Mouse (Mus musculus): Measurements from ENCODE around the gene Nagk. TPM values are rescaled to one million over a fixed set of nuclear protein-coding genes. Genes with fewer than 3 reads are reported as not detected.
"Not testable (repeated sequence)": the region's sequence is repeated elsewhere in the genome, so short reads cannot be mapped to it uniquely, and the experiment has no call there.

Nagk gene
- total RNA-seq (2021) = 10 to 100 TPM; 40.2 to 40.6 TPM

DNA sequence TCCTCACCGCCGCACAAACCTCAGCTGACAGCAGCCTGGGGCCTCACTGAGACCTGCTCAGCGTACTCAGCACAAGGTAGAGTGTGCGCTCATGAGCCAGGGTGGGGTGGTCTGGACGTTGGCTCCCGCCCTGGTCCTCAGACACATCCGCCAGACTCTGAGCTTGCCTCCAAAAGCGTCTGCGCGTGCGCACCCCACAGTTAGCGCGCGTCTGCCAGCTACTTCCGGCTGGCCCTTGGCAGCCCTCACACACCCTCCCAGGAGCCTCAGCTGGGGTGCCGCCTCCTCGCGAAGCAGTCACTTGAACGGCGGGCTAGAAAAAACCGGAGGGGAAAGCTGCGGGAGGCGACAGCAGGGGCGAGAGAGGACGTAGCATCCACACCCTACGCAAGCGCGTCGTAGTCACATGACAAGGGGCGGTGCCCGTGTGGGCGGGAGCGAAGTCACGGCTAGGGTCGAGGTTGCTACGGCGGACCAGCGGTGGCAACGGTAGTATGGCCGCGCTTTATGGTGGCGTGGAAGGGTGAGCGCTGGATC lies at the start of gene Nagk:
Gene Nagk, plus strand, starts transcription at position 223 of the 537 bp plus-strand sequence.
- DNase-seq = peak; percentile 95

DNA sequence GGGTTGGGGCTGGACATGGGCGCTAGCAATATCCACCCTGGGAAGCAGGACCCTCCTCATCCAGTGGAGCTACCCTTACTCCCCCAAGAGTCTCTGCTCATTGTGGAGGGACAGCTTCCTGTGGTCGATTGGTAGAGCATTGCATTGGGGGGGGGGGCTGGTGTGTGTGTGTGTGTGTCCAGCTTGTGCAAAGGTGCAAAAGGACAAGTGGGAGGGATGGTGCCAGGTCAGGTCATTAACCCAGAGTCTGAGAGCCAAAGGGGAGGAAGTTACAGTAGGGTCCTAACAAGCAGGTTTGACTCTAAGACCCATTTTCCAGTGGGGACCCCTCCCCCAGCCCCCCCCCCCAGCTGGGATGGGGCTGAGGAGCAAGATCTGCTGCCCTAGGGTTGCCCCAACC lies 49.3 kb upstream of the Nagk start:
- DNase-seq = no peak

DNA sequence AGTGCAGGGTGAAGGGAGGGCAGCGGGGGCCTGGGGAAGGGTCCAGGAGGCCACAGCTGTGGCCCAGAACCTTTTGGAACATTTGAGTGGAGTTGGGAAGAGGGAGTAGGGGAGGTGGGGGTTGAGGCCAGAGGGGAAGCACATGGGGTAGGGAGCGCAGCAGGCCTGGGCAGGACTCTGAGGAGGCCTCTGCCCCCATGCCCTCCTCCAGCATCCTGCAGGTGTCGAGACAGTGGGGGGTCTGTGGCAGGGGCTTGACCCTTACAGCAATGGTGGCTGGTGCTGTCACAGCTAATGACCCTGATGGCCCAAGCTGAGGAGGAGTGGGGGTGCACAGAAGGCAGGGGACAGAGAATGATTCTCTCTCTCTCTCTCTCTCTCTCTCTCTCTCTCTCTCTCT lies 45.5 kb upstream of the Nagk start:
- no peak for DNase-seq

DNA sequence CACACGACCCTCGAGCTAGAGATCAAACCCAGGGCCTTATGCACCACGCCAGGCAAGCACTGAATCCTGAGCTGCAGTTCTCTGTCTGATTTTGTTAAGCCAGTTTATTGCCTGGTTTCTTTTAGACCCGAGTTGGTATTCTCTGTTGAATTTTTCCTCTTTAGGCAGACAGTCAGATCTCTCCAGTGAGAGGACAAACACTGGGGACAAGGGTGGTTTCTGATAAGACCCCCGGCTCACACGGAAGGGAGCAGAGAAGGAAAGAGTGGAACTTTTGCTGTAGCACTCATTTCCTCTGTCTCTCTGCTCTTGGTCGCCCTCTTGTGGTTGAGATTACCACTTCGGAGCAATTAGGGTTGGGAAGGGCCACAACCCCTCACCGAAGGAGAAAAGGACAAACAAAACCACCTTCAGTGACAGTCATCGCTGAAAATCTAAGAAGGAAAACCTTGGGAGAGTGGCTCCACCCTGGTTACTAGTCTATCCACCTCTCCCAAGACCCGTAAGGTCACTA lies 44.6 kb upstream of the Nagk start:
- DNase-seq = peak; percentile 84

DNA sequence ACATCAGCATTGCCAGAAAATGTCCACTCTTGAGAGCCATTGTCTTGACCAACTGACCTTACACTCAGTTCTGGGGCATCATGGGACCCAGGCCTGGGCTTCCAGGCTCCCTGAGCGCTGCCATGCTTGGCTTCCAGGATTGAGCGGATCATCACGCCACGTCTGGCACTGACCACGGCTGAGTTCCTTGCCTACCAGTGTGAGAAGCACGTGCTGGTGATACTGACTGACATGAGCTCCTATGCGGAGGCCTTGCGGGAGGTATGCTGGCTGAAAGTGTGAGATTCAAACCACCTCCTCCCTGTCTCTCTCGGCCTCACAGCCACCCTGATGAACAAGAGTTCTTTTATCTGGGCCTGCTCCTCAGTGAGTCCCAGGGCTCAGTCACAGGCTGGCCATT lies 38.7 kb upstream of the Nagk start:
- DNase-seq = no peak

DNA sequence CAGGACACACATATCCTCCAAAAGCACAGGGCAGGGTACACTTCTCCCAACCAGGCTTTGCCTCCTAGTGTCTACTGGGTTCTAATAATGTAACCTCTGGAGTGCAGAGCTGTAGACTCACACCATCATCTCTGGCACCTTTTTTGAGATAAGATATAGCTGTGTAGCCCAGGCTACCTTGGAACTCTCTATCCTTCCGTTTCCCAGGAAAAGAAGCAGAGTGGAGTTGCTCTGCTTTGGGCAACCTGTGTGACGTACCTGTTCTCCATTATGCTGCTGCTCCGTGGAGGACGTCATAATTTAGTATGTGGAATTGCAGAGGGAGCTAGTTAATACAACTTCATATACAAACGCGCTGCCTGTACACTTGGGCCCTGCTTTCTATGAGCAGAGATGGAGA lies 32.4 kb upstream of the Nagk start, which contains the start of gene Ankrd53:
Gene Ankrd53, plus strand, starts transcription at position 301 of the 400 bp plus-strand sequence.
- DNase-seq = no peak

DNA sequence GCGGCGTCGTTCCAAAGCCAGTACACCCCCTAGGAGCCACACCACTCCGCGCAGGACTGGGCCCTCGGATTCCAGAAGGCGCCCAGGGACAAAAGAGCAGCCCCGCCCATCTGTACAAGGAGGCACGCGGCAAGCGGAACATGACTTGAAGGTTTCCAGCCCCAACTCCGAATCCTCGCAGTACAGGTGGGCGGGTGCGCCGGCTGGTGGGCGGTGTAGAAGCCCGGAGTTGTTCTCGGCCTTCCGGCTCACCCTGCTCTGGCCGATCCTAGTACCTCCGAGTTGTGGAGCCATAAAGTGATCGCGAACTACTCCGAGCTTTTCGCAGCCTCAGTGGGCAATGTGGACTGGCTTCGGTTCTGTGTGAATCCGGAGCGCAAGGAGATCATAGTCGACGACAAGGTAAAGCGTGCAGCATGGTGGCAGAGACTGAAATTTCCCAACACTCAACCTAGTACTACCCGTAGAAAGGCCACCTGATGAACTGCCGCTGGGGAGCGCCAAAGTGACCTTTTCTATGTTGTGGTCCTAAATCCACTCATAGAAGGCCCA lies 31.8 kb upstream of the Nagk start:
- peak; percentile 40 for DNase-seq

DNA sequence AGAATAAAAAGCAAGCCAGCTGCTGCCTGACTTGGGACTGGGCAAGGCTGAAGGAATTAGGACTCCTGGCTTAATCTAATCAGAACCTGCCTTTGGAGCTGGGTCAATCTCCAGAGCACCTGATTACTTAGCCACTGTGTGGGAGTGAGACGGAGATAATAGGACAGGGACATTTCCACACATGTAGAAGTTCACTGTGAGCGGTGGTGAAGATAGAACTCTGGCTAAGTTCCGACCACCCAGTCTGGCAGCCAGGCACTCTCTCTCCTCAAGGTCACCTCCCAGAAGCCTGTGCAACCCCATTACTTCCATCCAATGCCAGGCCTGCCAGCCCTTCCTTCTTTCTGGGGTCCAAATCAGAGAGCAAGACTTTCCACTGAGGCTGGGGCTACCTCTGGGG lies 27.8 kb upstream of the Nagk start:
- DNase-seq = peak; percentile 29

DNA sequence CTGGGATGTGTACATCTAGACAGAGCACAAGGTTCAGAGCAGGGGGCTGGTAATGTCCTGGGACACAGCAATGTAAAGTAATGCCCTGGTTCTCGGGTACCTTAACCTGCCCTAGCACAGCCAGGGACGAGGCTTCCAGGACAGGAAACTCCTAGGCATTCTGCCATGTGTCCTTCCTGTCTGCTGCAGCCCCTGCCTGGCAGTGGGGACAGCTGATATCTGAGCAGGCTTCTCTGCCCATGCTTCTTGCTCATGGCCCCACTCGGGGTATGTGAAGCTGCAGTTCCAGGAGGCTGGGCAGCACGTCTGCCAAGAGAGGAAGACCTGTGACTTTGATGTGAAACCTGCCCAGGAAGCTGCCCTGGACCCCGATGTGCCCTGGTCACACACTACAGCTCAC lies 26.3 kb upstream of the Nagk start:
- DNase-seq = peak; percentile 38

DNA sequence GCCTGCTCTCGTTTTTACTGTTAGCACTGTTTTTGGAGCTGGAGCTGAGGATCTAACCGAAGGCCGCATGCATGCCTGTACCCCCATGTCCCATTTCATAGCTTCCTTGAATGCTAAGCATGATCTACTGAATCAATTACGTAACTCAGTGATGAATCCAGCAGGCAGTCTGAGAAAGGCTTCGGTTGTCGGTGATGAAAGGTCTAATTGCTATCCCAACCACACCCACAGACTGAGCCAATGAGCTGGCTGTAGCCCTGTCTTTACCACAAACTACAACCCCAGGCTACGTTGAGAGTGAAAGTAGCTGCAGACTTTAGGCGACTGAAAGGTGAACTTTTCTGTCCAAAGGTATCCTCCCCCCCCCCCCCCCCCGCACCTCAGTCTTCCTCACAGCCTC lies 20.7 kb upstream of the Nagk start:
- DNase-seq = no peak

DNA sequence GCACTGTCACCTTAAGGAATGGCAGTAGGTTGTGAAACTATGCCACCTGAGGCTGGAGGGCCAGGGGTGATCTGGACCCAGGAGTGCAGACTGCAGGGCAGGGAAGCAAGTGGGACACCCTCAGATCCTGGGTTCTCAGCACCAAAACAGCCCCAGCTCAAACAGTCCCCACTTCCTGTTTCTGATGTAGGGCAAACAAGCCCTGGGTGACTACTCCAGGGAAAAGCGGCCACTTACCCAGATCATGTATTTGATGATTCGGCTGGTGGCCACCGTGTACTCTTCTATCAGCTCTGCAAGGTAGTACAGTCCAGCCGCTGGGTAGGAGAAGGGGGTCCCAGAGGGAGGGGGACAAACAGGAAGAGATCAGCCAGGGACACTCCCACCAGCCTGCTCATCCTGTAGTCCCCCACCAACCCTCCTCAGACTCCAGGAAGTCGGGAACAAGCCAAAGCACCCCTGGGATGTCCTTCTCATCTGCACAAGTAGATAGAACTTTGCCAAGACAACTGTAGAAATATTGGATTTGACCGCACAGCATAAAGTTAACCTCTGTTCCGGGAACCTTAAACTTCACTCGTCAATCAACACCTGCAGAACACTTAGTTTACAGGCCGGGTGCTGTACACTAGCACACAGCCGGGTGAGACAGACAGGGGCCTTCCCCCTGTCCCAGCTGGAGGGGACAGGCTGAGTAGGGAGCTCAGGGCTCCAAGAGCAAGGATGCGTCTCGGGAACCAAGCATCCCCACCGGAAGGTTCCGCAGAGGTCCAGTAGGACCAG lies 19.8 kb upstream of the Nagk start:
- DNase-seq = peak; percentile 17

DNA sequence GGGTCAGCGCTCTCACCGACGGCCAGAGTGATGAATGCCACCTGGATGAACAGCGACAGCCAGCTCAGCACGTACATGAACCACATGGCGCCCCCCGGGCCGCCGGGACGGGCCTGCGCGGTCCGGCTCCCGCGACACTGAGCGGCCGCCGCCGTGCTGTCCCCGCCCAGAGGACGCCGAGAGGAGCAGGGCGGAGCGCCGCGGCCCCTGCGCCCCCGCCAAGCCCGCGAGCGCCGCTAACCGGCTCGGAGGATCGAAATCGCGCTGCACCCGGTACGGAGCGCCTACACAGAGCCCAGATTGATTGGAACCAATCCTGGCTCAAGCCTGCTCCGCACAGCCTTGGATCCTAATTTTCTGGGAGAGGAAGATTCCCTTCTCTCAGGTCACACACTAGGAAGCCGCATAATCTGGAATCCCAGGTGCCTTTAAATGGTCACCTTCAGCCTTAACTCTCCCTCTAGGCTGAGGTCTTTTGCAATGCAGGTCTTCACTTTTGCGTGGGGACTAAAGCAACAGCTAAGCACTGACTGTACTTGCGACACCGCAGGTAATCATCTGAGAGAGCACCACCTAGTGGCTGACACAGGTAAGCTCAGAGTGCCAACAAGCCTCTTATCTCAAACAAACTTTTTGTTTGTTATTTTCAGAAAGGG lies 19.0 kb upstream of the Nagk start, which contains the start of gene Tex261:
Gene Tex261, minus strand, starts transcription at position 176 of the 656 bp plus-strand sequence.
- peak; percentile 94 for DNase-seq

DNA sequence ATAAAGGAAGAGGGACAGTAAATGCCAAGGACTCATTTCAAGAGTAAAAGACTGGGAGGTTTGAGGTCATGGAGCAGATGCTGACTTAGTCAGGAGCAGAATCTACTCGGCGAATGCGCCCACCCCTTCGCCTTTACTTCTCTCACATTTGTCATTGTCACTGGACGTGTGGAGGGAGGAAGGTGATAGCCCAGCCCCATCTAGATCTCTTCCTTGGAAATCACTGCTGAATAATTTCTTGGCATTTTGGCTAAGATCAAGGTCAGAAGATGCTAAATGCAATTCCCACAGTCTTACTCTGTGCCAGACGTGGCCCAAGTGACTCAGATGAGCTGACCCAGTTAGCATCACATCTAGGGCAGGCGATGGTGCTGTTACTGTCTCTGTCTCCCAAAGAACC lies 16.5 kb upstream of the Nagk start:
- DNase-seq = no peak

DNA sequence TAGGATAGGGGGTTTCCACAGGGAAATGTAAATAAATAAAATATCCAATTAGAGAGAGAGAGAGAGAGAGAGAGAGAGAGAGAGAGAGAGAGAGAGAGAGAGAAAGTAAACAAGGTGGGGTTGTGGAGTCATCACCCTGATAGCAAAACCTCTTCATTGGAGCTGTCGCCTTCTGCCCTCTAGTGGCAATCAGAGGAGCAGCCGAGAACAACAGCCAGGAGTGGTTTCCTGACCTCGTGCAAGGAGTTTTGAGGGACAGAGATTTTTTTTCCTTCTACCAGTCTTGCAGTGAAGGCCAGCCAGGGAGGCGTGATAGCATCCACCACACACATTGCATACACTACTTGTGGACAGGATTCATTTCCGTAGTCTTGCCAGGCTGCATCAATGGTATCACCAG lies 15.8 kb upstream of the Nagk start:
- DNase-seq = peak; percentile 69

DNA sequence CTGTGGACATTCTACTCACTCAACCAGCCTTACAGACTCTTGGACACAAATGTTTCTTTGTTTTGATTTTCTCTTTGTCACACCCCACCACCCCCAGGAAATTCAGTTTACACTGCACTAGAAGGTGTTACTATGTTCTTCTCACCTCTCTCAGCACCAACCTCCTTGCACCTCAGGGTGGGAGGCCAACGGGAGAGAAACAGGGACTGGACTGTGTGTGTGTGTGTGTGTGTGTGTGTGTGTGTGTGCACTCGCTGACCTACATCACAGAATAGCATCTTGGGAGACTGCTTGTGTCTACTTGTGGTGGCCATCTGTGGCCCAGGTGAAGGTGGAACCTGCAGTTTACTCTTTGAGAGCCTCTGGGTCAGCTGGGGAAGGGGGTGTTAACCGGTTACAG lies 8.4 kb upstream of the Nagk start:
- DNase-seq = no peak

DNA sequence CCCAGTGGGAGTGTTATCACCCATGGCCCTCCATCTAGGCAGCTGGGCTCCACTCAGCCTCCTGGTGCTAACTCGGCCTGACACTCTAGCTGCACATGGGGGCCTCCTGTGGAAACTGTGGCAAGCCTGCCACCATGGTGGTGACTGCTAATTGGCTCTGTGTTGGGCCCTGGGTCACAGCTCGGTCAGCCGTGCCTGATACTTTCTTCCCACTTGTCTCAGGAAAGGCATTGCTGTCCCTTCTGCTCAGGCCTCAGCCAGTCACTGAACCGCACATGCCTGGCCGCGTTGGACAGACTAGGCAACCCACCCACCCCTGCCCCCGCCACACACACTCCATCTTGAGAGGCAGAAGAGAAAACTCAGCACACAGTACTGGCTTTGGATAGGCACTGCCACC lies 6.2 kb upstream of the Nagk start:
- no peak for DNase-seq

DNA sequence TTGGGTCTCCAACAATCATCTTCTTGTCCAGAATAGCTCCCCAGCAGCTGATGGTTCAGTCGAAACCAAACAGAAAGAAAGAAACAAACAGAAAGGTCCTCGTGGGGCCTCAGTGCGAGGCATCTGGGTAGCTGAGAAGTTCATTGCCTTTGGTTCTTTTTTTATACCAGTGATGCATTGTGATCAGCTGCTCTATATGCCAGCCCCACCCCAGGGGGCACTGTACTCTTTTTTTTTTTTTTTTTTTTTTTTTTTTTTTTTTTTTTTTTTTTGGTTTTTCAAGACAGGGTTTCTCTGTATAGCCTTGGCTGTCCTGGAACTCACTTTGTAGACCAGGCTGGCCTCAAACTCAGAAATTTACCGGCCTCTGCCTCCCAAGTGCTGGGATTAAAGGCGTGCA lies 4.2 kb upstream of the Nagk start:
- DNase-seq = not testable (repeated sequence)

DNA sequence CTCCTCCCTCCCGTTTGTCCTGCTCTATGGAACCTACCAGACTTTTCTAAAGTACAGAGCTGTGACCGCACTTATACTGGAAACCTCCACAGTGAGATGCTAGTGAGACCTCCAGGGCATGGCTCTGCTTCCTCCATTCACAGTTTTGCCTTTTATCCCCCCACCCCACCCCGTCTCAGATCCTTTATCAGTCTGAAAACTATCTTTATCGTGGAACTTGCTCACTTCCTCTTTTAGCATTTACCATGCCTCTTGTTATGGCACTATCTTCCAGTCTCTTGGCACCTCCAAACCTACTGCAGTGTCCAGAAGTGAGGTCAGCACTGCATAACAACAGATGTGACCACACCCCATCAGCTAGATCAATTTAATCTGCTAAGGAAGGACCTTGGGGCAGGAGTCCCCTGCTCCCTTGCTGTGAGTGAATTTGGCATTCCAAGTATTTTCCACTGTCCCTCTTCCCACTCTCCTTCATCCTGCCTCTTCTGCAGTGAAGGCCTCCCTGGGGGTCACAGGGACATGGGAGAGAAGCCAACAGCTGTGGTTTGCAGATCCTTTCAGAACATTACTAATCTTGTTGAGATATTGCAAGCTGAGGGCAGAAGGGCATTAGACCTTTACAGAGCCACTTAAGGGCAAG lies 3.4 kb upstream of the Nagk start:
- DNase-seq = no peak

DNA sequence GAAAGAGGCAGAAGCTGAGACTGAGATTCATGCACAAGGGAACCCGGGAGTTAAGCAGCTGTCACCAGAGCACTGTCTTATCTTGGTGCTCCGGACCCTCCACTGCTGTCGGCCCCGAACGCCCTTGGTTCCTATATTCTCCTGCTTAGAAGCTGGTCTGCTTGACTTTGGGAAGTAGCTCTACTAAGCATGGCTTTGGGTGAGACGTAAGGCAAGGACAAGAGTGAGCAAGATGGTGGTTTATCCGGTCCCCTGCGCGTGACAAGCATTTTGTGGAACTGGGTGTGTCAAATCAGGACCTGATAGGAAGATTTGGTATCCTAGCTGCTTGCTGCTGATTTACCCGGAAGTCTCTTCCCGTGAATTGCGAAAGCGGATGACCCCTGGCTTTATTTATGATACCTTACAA lies 714 bp downstream of the Nagk start:
- no peak for DNase-seq

DNA sequence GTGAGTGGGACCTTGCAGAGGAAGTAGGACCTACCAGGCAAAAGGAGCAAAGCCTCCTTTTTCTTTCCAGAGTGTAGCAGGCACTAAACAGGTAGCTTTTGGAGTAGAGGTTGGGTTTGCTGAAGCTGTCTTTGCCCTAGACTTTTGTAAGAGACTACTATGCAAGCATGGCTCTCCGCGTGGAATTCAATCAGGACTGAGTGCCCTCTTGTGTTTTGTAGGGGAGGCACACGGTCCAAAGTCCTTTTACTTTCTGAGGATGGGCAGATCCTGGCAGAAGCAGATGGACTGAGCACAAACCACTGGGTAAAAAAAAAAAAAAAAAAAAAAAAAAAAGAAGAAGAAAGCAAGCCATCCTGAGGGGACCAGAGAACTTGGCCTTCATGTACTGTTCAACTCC lies 1.9 kb downstream of the Nagk start:
- no peak for DNase-seq

DNA sequence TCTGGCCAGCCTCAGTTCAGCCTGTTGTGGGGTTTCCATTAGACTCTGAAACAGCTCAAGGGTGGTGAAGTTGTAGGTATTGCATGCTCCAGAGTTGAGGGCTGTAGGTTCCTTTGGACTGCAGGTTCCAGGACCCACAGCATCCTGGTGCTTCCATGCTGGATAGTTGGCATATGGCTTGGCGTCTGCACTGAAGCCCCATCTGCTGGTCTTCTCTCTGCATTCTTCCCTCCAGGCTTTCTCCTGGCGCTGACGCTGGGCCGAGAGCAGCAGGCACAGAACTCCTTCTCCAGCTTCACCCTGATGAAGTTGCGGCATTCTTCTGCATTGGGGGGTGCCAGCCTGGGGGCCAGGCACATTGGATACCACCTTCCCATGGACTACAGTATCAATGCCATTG lies 7.3 kb downstream of the Nagk start:
- DNase-seq = no peak

DNA sequence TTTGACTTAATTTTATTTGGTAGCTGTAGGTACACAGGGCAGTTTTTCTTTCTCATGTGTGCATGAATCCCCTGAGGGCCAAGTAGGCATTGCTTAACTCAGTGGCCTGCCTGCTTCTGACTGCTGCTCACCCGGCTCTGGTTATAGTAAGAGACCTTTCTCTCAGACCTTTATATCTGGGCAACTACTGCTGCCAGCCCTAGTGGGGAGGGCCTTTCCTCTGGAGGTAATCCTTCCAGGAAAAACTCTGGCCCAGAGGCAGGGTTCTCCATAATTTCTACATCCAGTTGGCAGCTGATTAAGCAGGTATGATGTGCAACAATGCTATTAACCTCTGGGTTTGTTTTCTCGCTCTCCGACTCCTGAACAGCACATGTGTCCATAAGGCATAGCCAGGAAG lies 8.1 kb downstream of the Nagk start:
- DNase-seq = no peak

DNA sequence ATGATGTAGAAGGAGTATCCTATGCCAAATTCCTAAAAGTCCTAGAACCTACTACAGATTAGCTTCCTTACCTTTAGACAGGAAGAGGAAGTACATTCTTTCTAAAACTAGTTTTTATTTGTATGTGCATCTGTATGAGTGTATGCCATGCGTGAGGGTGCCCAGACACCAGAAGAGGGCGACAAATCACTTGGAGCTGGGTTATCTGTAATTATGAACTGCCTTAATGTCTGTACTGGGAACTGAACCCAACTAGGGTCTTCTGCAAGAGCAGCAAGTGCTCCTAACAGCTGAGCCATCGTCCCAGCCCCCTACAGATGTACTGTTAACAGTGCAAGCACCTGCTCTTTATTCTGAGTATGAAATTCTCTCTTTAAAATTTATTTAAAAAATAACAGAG lies 21.0 kb downstream of the Nagk start:
- DNase-seq = no peak
